Mouse (Mus musculus) heart, embryonic 14.5 days (tissue): ENCODE measurements at regions not wholly inside any gene's neighbourhood (a gene's known extent, or its start where the extent isn't known, plus 50 kb on each side); places are given as distances from the start of the nearest gene placed in this dataset.
A peak's percentile ranks its signal among the peaks of the same experiment; 100 is the strongest.

Experiments
- ATAC-seq: fragments of 200-750 bp; cut with Nextera tagmentation; 2 replicates; pipeline ENCODE4 v1.8.0; 2017; ENCODE audit warnings: low read depth, moderate TSS enrichment; ENCODE audit not compliant: insufficient number of reproducible peaks, insufficient read depth, low FRiP score
- H3K27ac ChIP-seq, 2 experiments: fragments of 200-500 bp in 1 of 2; fragments of 300-500 bp in 1 of 2; sonication (generic) in 1 of 2; replicated peaks in 1 of 2; 2 replicates each; pipeline ENCODE4 v1.5.1; 2012 to 2014; ENCODE audit warnings: low read depth in 2 of 2, low read length in 2 of 2, control low read depth in 1 of 2, mild to moderate bottlenecking in 1 of 2, mixed read lengths in 1 of 2; ENCODE audit not compliant: control insufficient read depth in 1 of 2, insufficient read depth in 1 of 2
- H3K27me3 ChIP-seq: fragments of 300-500 bp; sonication (generic); 2 replicates; pipeline ENCODE4 v1.6.1; 2014; ENCODE audit warnings: mild to moderate bottlenecking, low read length, control low read depth; ENCODE audit not compliant: control insufficient read depth, insufficient read depth
- H3K36me3 ChIP-seq: fragments of 300-500 bp; sonication (generic); 2 replicates; pipeline ENCODE4 v1.6.1; 2014; ENCODE audit warnings: mild to moderate bottlenecking, control low read depth, low read length, mixed read lengths; ENCODE audit not compliant: control insufficient read depth, insufficient read depth
- H3K4me1 ChIP-seq, 2 experiments: fragments of 200-500 bp in 1 of 2; fragments of 300-500 bp in 1 of 2; sonication (generic) in 1 of 2; 2 replicates each; pipeline ENCODE4 v1.6.1; 2012 to 2014; ENCODE audit warnings: low read length in 2 of 2, control low read depth in 1 of 2, mixed read lengths in 1 of 2; ENCODE audit not compliant: control insufficient read depth in 2 of 2, insufficient read depth in 2 of 2
- H3K4me2 ChIP-seq: fragments of 300-500 bp; sonication (generic); 2 replicates; pipeline ENCODE4 v1.6.1; 2014; ENCODE audit warnings: mild to moderate bottlenecking, low read length
- H3K4me3 ChIP-seq, 2 experiments: fragments of 200-500 bp in 1 of 2; fragments of 300-500 bp in 1 of 2; sonication (generic) in 1 of 2; 2 replicates each; pipeline ENCODE4 v1.5.1; 2012 to 2014; ENCODE audit warnings: low read length in 2 of 2, mild to moderate bottlenecking in 2 of 2, control low read depth in 1 of 2, low read depth in 1 of 2, moderate library complexity in 1 of 2; ENCODE audit not compliant: control insufficient read depth in 1 of 2, insufficient read depth in 1 of 2
- H3K9ac ChIP-seq: fragments of 300-500 bp; sonication (generic); 2 replicates; pipeline ENCODE4 v1.6.1; 2014; ENCODE audit warnings: mild to moderate bottlenecking, low read length
- H3K9me3 ChIP-seq: fragments of 300-500 bp; sonication (generic); 2 replicates; pipeline ENCODE4 v1.6.1; 2016; ENCODE audit warnings: low read length, control low read depth; ENCODE audit not compliant: control insufficient read depth
- WGBS: fragments of 180-500 bp; shearing (Covaris S2); extraction: QIAGEN DNeasy Blood & Tissue Kit; methylation state at CpG from one replicate; pipeline ENCODE4 v1.1.7; 2014; 5-methylcytosine and 5-hydroxymethylcytosine counted together

DNA sequence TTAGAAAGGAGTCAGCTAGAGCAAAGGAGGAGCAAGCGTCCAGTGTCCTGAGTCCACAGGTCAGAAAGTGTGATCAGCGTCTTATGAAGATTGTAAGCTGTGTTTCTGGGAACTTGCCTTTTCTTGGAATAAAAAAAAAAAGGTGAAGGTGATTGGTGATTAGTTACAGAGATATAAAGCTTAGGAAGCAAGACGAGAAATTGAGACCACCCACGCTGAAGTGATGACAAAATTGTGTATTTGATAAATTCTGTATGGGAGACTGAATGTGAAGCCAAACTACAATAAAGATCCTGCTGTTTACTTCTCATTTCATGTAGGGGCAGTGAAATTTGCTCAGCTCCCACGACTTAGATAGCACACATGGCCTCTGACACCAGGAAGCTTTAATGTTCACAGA is 109.0 kb upstream of the Spats2l start:
- Histone ChIP-seq H3K4me3 (no peak overlapping the region), H3K9ac (no peak overlapping the region), H3K9me3 (0 out of 2 replicates have a peak, but pooled peaks cover 8% of the 10 kb centered on the region), H3K36me3 (no peaks in the 10 kb centered on the region), H3K27ac (no peak overlapping the region), H3K27me3 (no peaks in the 10 kb centered on the region), H3K4me2 (no peak overlapping the region), H3K4me1 (peaks cover 2 to 8% of the 10 kb centered on the region in 2 experiments)
- 68% methylated on average over 5 of the region's 5 CpGs for WGBS
- no peak for ATAC-seq

DNA sequence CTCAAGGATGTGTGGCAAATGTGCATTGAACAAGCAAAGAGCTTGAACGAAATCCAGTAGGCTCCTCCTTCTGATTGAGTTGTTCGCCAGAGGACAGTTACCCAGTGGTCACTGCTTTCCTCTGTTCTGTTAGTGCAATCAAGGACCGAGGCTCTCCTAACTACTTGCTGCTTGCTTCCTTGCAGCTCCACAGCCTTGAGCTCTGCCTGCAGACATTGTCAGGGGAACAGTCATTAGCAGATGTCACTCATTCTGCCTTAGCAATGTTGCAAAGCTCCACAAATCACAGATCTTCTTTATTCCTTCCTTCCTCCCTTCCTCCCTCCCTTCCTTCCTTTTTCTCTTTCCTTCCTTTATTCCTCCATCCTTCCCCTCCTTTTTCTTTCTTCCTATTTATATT is 108.2 kb upstream of the Spats2l start:
- 0 out of 2 replicates have a peak, but pooled peaks cover 5% of the 10 kb centered on the region for H3K9me3 ChIP-seq
- no peak overlapping the region for H3K9ac ChIP-seq
- no peak overlapping the region for H3K4me2 ChIP-seq
- no peak overlapping the region for H3K4me3 ChIP-seq
- no peaks in the 10 kb centered on the region for H3K27me3 ChIP-seq
- no peak for ATAC-seq
- H3K27ac ChIP-seq, result no peak overlapping the region
- 53% methylated on average over 3 of the region's 3 CpGs for WGBS
- peaks cover 2 to 8% of the 10 kb centered on the region in 2 experiments for H3K4me1 ChIP-seq
- H3K36me3 ChIP-seq, result no peaks in the 10 kb centered on the region

DNA sequence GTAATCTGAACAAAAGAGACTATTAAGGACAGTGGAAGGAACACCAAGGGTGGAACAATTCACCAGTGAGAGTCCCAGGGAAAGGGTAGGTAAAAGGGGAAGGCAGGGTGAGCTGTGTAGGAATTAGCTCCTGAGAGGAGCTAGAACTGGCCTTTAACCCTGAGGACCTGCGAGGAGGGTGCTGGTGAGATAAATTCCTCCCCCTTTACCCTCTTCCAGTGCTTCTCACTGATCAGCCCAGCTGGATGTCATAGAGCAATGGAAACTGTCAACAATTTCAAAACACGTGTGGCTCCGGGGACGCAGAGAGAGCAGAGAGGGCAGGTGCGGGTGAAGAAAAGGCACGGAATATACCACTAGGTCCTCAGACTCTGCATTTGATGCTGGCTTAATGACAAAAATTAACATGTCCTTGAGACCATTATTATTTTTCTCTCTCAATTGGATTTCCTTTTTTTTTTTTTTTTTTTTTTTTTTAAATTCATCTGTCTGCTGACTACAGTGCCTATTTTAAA is 107.7 kb upstream of the Spats2l start:
- no peak for ATAC-seq
- WGBS, result 34% methylated on average over 6 of the region's 6 CpGs
- no peak overlapping the region for H3K4me2 ChIP-seq

DNA sequence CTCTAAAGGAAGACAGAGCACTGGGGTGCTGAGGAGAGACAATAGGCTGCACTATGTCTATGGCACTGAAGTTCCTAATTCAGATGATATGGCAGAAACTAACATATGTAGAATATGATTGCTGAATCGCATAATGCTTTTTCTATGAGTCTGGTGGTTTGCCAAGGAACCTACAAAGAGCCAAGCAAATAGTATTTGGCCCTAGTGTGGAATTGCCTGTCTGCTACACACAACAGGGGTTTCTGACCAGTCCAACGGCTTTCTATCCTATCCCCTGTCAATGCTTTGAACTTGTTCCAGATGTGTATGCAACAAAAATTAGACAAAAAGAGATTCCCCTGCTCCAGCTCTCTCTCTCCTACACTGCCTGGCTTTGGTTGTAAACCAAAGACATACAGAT is 100.5 kb upstream of the Spats2l start:
- Histone ChIP-seq H3K4me2 (no peak overlapping the region), H3K36me3 (no peaks in the 10 kb centered on the region), H3K27me3 (no peaks in the 10 kb centered on the region), H3K4me3 (no peak overlapping the region), H3K9ac (no peak overlapping the region), H3K4me1 (no peaks in the 10 kb centered on the region; a peak in 1 of 4 replicates), H3K9me3 (no peaks in the 10 kb centered on the region), H3K27ac (no peak overlapping the region)
- WGBS, result 64% methylated on average over 2 of the region's 2 CpGs
- ATAC-seq, result no peak

More for the DNA sequence above, 107.7 kb upstream of the Spats2l start:
- Histone ChIP-seq H3K9ac (peak overlapping the region; percentile 11; the same call in 1 of the 2 replicates), H3K4me3 (no peak overlapping the region), H3K27me3 (no peaks in the 10 kb centered on the region), H3K36me3 (no peaks in the 10 kb centered on the region), H3K4me1 (peaks cover 2 to 8% of the 10 kb centered on the region in 2 experiments), H3K9me3 (0 out of 2 replicates have a peak, but pooled peaks cover 5% of the 10 kb centered on the region), H3K27ac (no peak overlapping the region)

- H3K36me3 ChIP-seq, result no peaks in the 10 kb centered on the region
- H3K9me3 ChIP-seq, result peaks cover under 1% of the 10 kb centered on the region; the same call in 1 of the 2 replicates
- H3K27me3 ChIP-seq, result no peaks in the 10 kb centered on the region
- H3K9ac ChIP-seq, result no peak overlapping the region
- H3K4me1 ChIP-seq, result no peaks in the 10 kb centered on the region; a peak in 1 of 4 replicates
- H3K4me3 ChIP-seq, result no peak overlapping the region
- 70% methylated on average over 7 of the region's 7 CpGs for WGBS
- no peak overlapping the region for H3K4me2 ChIP-seq
- no peak overlapping the region for H3K27ac ChIP-seq
- ATAC-seq, result no peak
These were observed 99.8 kb upstream of the Spats2l start for GRCm38 (mm10) chr1:57673957-57674699.

DNA sequence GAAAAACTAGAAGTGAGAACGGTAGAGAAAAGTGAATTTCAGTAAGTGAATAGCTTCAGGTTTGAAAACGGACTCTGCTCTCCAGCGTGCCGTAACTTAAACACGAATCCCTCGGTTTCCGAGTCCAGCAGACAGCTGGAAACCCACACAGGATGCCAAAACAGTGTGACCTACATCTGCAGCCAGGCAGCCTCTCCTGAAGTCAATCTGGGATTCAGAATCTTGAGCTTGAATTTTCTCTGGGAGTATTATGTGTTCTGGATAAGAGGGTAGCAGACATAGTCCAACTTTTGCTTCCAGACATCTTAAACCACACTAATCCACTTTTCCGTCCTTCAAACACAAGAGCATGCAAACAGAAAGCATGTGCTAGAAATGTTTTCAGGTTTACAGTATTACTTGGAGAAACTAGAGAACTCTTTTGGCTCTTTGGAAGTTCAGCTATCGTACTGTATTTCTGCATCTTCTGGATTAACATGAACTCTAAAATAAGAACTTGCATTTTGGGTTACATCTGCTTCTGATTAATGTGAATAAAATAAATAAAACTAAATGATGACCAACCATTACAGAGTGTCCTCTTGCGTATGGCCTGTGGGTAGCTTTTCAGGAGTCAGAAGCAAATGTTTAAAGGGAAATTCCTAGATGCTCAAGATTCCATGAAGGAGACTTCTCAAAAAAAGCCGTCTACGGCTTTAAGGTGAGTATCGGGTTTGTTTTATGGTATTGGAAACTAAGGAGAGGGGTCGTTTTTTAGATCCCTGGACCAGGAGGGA is 89.4 kb upstream of the Spats2l start:
- no peaks in the 10 kb centered on the region for H3K4me1 ChIP-seq
- no peak for ATAC-seq
- no peaks in the 10 kb centered on the region for H3K9me3 ChIP-seq
- WGBS, result 79% methylated on average over 14 of the region's 14 CpGs
- H3K4me2 ChIP-seq, result no peak overlapping the region
- H3K36me3 ChIP-seq, result no peaks in the 10 kb centered on the region
- no peak overlapping the region for H3K27ac ChIP-seq
- H3K4me3 ChIP-seq, result no peak overlapping the region
- no peaks in the 10 kb centered on the region for H3K27me3 ChIP-seq
- no peak overlapping the region for H3K9ac ChIP-seq

DNA sequence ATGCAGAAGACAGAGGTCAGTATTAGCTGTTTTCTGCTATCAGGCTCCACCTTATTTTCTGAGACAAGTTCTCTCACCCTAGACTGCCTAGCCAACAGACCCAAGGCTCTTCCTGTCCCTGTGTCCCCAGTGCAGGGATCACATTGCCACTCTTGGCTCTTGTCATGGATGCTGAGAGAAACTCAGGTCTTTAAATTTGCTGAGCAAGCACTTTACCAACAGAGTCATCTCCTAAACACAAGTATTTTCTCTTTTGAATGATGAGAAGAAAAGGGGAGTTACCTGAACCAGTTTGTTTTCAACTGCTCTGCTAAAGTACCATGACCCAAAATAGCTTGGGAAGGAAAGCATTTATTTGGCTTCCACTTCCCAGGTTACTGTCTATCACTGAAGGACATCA is 84.7 kb upstream of the Spats2l start:
- Histone ChIP-seq H3K27me3 (no peaks in the 10 kb centered on the region), H3K4me3 (no peak overlapping the region), H3K9ac (no peak overlapping the region), H3K27ac (no peak overlapping the region), H3K4me2 (no peak overlapping the region), H3K4me1 (no peaks in the 10 kb centered on the region), H3K9me3 (no peaks in the 10 kb centered on the region), H3K36me3 (no peaks in the 10 kb centered on the region)
- no peak for ATAC-seq
